Mouse (Mus musculus): Measurements from ENCODE around the gene Trex1.

Trex1 gene

GRCm38 (mm10) chr9:109059136-109059903 lies at the start of gene Trex1:
Gene Trex1, minus strand, starts transcription at chr9:109059734.
- peak; percentile 82 to 87 for DNase-seq (ENCODE audit: low spot score in 2 of 2)

GRCm38 (mm10) chr9:109107341-109107740 lies 47.8 kb upstream of the Trex1 start:
- DNase-seq (ENCODE audit: low spot score in 2 of 2): no peak

GRCm38 (mm10) chr9:109105648-109106047 lies 46.1 kb upstream of the Trex1 start:
- no peak for DNase-seq (ENCODE audit: low spot score in 2 of 2)

GRCm38 (mm10) chr9:109105011-109105410 lies 45.5 kb upstream of the Trex1 start:
- no peak for DNase-seq (ENCODE audit: low spot score in 2 of 2)

- DNase-seq (ENCODE audit: low spot score in 2 of 2): no peak
These were observed 44.5 kb upstream of the Trex1 start for GRCm38 (mm10) chr9:109104083-109104482.

- no peak for DNase-seq (ENCODE audit: low spot score in 2 of 2)
These were observed 43.7 kb upstream of the Trex1 start for GRCm38 (mm10) chr9:109103250-109103649.

- no peak for DNase-seq (ENCODE audit: low spot score in 2 of 2)
These were observed 43.0 kb upstream of the Trex1 start for GRCm38 (mm10) chr9:109102541-109102940.

- no peak for DNase-seq (ENCODE audit: low spot score in 2 of 2)
These were observed 42.5 kb upstream of the Trex1 start for GRCm38 (mm10) chr9:109101933-109102445.

GRCm38 (mm10) chr9:109100307-109100928 lies 40.9 kb upstream of the Trex1 start:
- no peak for DNase-seq (ENCODE audit: low spot score in 2 of 2)

GRCm38 (mm10) chr9:109098969-109099368 lies 39.4 kb upstream of the Trex1 start:
- peak in 1 of 2 experiments; percentile 34 for DNase-seq (ENCODE audit: low spot score in 2 of 2)

GRCm38 (mm10) chr9:109098366-109098765 lies 38.8 kb upstream of the Trex1 start:
- DNase-seq (ENCODE audit: low spot score in 2 of 2): no peak

GRCm38 (mm10) chr9:109097831-109098230 lies 38.3 kb upstream of the Trex1 start:
- peak; percentile 54 to 63 for DNase-seq (ENCODE audit: low spot score in 2 of 2)

GRCm38 (mm10) chr9:109097291-109097690 lies 37.8 kb upstream of the Trex1 start:
- no peak for DNase-seq (ENCODE audit: low spot score in 2 of 2)

- no peak for DNase-seq (ENCODE audit: low spot score in 2 of 2)
These were observed 37.3 kb upstream of the Trex1 start for GRCm38 (mm10) chr9:109096856-109097255.

GRCm38 (mm10) chr9:109096251-109096661 lies 36.7 kb upstream of the Trex1 start:
- no peak for DNase-seq (ENCODE audit: low spot score in 2 of 2)

GRCm38 (mm10) chr9:109095137-109095982 lies 35.8 kb upstream of the Trex1 start, which contains the start of gene Plxnb1:
Gene Plxnb1, plus strand, starts transcription at chr9:109095389.
- peak; percentile 47 for DNase-seq (ENCODE audit: low spot score in 2 of 2)

GRCm38 (mm10) chr9:109094553-109095136 lies 35.1 kb upstream of the Trex1 start:
- no peak for DNase-seq (ENCODE audit: low spot score in 2 of 2)

- DNase-seq (ENCODE audit: low spot score in 2 of 2): no peak
These were observed 34.4 kb upstream of the Trex1 start for GRCm38 (mm10) chr9:109093786-109094552.

GRCm38 (mm10) chr9:109092799-109093198 lies 33.3 kb upstream of the Trex1 start:
- no peak for DNase-seq (ENCODE audit: low spot score in 2 of 2)

GRCm38 (mm10) chr9:109091802-109092201 lies 32.3 kb upstream of the Trex1 start:
- no peak for DNase-seq (ENCODE audit: low spot score in 2 of 2)

- peak in 1 of 2 experiments; percentile 27 for DNase-seq (ENCODE audit: low spot score in 2 of 2)
These were observed 30.9 kb upstream of the Trex1 start for GRCm38 (mm10) chr9:109090446-109090845.
